15 mouse cellular contexts compared by ENCODE assay signal in the genomic region with DNA sequence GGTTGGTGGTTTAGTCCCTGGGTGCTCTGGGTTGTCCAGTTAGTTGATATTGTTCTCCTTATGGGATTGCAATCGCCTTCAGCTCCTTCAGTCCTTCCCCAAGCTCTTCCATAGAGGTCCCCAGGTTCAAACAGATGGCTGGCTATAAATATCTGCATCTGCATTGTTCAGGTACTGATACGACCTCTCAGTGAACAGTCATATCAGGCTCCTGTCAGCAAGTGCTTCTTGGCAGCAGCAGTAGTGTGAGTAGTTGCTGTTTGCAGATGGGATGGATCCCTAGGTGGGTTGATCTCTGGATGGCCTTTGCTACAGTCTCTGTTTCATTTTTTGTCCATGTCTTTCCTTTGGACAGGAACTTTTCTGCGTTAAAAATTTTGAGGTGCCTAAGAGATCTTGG.
"Had no signal": no experiment of that assay in that cellular context is flagged by ENCODE, and none has a peak within 500 bp of the region (broad histone marks: within the 10 kb centered on the region; RNA-seq: fewer than 3 reads in every experiment).

No protein-coding gene starts in this region.

- H3K9me3 ChIP-seq: limb, embryonic 10.5 days; limb, embryonic 13.5 days; liver, embryonic 12.5 days; liver, embryonic 15.5 days had no signal

- H3K27me3 ChIP-seq: limb, embryonic 13.5 days; liver, embryonic 12.5 days; liver, embryonic 15.5 days had no signal

- H3K9ac ChIP-seq: limb, embryonic 13.5 days; liver, embryonic 12.5 days; liver, embryonic 15.5 days had no signal

- H3K4me3 ChIP-seq: layer of hippocampus, adult 2 months; limb, embryonic 10.5 days; limb, embryonic 13.5 days; liver, embryonic 12.5 days; liver, embryonic 15.5 days had no signal

- ATAC-seq: liver, embryonic 12.5 days had no signal

- H3K4me1 ChIP-seq: limb, embryonic 10.5 days; limb, embryonic 13.5 days; liver, embryonic 12.5 days; liver, embryonic 15.5 days had no signal

- DNase-seq: kidney, postnatal 25 days; layer of hippocampus, adult 9-11 months; liver; lung, adult 2 months; lung, postnatal 14 days; lung, postnatal 4 days; midbrain, embryonic 14.5 days; thymus, adult 18-20 months; thymus, postnatal 36 days had no signal

- H3K27ac ChIP-seq: layer of hippocampus, adult 2 months; limb, embryonic 10.5 days; limb, embryonic 13.5 days; liver, embryonic 12.5 days; liver, embryonic 15.5 days had no signal

- H3K36me3 ChIP-seq: limb, embryonic 10.5 days; limb, embryonic 13.5 days; liver, embryonic 12.5 days; liver, embryonic 15.5 days had no signal

- H3K4me2 ChIP-seq: limb, embryonic 13.5 days; liver, embryonic 12.5 days; liver, embryonic 15.5 days; midbrain, embryonic 11.5 days had no signal
